Mouse (Mus musculus) monocyte, adult 2 months (primary cell): ENCODE data around the gene Zfp874a.
"Not testable (repeated sequence)": the region's sequence is repeated elsewhere in the genome, so short reads cannot be mapped to it uniquely, and the experiment has no call there.

Experiments used
- DNase-seq, 2 experiments: peaks; one replicate each; pipeline ENCODE4 v3.0.0; 2022; ENCODE audit warnings: low spot score in 2 of 2, low read depth in 1 of 2

Gene Zfp874a

DNA sequence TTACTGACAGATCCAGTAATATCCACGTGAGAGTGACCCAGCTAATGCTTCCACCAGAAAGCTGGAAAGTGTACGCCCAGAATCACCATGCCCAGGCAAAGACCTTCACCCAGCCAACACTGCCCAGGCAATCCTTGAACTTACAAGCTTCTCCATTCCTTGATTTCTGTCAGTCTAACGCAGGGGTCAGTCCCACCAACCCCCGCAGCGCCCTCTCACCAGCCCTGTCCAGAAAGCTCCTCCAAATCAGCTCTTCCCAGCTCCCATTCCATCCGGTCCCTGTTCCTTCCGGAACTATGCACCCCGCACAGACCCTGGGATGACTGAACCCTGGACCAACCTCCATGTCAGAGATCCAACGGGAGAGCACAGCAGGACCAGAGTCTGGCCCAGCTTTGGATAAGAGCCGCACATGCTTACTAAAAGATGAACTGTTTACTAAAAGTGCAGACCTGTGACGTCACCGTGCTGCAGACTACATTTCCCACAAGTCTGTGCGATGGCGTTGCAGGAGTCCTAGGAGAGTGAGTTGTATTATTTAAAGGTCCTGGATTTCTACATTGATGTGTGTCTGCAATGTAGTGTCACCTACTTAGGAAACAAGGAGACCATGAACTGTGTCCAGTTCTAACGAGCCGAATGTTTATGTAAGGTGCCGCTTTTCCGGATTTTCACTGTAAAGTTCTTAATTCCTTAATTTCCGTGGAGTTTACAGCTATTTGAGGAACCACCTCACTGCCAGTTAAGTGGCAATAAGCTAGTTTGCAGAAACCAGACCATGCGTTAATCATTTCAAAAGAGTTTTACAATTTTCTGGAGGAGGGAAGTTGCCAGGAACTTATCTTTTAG, at the start of gene Zfp874a:
Gene Zfp874a (minus strand): TSS at position 453 of the 849 bp plus-strand sequence.
- DNase-seq: peak; percentile 33 to 74

DNA sequence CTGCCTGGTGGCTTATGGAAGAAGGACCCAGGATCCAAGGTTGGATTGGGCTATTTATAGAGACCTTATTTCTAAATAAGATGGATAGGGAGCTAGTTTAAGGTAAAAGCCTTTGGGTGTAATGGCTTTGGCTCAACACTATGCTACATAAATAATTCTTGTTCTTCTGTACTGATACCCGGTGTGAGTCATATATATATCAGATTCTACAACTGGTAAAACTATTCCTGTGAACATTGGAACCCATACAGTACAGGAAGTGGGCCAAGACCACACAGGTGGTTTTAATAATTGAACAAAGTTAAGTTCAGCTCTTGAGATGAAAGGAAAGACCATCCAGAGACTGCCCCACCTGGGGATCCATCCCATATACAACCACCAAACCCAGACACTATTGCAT, 49.5 kb upstream of the Zfp874a start:
- no peak for DNase-seq

DNA sequence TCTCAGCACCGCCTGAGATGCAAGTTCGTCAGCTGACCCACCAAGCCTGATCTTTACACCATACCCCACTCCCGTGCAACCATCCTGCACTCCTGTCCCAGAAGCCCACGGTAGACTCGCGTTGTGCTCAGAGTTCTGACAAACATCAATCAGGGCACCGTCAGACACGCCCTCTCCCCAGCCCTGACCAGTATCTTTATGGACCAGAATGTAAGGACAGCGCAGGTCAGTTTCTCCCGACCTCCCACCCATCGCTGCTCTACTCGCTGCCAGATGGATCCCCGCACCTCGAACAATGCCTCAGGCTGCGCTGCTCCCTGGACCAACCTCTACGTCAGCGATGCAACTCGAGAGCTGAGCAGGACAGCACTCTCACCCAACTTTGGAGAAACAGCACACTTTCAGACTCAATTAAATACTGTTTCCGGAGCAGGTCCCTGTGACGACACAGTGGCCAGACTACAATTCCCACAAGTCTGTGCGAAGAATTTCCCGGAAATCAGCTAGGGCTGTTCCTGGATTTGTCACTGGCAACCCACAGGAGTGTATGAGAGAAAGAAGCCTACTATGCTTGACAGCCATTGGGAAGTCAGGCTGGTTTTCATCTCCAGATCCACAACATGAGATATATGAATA, 48.8 kb upstream of the Zfp874a start, which contains the start of gene Zfp58:
Gene Zfp58 (minus strand): TSS at position 472 of the 636 bp plus-strand sequence.
- peak; percentile 34 to 69 for DNase-seq

DNA sequence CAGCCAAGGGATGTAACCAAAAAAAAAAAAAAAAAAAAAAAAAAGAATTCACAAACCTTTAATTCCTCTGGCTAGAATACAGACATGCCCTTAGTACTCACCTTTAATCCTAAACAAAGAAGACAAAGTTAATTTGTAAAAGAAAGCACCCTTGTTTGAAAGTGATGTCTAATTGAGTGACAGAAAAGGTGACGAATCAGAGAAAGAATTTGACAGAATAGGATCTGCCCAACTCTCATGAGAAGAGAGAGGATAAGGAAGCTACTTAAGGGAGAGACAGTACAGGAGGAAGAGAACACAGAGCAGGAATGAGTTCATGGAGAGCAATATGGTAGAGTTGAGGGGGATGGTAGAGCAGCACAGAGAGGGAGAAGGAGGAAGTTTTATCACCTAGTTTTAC, 44.2 kb upstream of the Zfp874a start:
- no peak for DNase-seq

DNA sequence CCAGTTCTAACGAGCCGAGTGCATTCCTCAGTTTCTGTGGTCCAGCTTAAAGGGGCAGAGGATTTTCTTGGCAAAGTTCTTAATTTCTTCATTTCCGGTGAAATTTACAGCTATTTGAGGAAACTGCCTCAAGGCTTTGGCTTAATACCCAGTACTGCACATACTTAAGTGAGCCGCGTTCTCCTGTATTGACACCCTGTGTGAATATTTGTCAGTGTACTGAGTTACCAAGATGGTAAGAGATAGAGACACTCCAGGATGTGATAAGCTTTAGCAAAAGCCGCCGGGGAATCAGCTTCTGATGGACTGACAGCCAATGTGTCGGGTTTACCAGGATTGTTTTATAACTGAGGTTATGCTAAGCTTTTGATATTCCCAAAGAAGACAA, 33.0 kb upstream of the Zfp874a start:
- DNase-seq: no peak

DNA sequence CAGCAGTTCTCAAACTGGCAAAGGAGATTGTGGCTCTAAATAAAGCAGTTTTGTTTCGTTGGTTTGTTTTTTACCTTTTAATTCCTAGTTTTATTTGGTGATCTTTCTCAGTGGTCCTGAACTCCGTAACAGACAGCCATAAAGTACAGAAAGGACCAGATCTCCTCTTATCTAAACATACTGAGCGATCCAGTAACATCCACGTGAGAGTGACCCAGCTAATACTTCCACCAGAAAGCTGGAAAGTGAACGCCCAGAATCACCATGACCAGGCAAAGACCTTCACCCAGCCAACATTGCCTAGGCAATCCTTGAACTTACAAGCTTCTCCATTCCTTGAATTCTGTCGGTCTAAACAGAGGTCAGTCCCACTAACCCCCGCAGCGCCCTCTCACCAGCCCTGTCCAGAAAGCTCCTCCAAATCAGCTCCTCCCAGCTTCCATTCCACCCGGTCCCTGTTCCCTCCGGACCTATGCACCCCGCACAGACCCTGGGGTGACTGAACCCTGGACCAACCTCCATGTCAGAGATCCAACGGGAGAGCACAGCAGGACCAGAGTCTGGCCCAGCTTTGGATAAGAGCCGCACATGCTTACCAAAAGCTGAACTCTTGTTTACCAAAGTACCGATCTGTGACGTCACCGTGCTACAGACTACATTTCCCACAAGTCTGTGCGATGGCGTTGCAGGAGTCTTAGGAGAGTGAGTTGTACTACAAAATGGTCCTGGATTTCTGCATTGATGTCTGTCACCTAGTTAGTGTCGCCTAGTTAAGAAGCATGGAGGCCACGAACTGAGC, 32.4 kb upstream of the Zfp874a start, which contains the start of gene Zfp874b:
Gene Zfp874b (minus strand): TSS at position 634 of the 799 bp plus-strand sequence.
- peak; percentile 40 to 69 for DNase-seq

DNA sequence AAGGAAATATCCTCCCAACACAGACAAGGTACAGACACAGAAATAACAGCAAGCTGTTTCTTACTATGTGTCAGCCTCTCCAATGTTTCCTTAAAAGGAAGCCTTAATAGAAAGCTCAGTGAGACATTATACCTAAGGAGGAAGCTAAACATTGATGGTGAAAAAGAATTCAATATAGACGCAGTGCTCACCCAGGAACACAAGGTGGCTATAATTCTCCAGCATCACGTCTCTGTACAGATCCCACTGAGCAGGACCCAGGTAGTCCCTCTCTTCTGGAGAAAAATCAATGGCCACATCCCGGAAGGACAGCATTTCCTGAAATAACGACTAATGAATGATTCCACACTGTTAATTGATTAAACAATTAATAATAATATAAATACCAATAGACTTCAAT, 30.1 kb upstream of the Zfp874a start:
- DNase-seq: no peak

DNA sequence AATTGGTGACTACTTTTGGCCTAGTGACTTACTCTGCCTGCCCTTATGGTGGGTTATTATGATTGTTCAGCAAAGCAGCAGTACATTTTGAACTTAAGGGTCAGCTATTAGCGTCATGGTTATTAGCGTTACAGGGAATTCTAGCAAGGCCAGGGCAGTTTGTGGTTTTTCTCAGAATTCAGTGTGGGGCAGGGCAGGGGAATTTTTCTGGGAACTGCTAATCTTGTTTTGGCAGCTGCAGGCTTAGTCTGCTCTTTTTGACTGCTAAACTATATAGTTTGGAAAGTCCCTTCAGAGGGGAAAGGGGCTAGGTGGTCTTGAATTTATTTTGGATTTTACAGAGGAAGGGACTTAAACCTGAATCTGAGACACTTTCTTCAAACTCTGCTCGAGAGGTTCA, 17.9 kb upstream of the Zfp874a start:
- no peak for DNase-seq

DNA sequence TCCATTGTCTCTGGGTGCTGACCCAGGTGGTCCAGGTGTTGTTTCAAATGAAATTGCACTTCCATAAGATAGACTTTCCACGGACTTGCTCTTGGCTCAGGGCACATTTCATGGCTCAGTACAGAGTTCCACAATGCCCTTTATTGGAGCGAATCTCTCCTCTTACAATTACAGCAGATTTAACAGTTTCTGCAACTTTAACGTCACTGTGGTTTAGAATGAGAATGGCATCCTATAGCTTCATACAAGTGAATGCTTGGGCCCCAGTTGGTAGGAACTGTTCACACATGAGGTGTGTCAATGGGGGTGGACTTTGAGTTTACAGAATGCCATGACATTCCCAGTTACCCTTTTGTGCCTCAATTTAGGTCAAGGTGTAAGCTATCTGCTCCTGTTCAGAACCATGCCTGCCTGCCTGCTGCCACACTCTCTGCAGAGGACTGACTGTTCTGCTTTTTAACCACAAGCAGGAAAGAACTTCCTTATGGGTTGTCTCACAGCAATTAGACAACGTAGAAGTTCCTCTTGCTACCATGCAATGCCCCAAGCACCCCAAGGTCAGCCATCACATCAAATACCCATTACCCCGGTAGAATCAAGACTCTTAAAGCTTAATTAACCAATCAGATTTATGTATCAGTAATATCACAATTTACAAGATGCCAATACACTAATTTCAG, 12.2 kb upstream of the Zfp874a start:
- DNase-seq: peak in 1 of 2 experiments; percentile 5

DNA sequence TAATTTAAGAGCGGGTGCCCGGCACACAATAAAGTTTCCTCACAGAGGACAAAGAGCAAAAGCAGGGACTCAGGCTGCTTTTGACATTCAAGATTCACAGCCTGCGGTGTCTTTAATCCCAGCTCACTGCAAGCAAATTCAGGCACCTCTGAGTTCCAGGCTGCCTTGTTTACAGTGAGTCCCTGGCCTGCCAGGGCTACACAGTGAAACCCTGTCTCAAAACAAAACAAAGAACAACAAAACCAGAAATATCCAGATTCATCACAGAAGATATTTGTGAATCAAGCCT, 541 bp upstream of the Zfp874a start:
- DNase-seq: no peak

DNA sequence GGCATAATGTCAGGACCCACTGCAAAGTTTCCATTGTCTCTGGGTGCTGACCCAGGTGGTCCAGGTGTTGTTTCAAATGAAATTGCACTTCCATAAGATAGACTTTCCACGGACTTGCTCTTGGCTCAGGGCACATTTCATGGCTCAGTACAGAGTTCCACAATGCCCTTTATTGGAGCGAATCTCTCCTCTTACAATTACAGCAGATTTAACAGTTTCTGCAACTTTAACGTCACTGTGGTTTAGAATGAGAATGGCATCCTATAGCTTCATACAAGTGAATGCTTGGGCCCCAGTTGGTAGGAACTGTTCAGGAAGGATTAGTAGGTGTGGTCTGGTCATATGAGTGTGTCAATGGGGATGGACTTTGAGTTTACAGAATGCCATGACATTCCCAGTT, 14.3 kb downstream of the Zfp874a start:
- DNase-seq: not testable (repeated sequence)

DNA sequence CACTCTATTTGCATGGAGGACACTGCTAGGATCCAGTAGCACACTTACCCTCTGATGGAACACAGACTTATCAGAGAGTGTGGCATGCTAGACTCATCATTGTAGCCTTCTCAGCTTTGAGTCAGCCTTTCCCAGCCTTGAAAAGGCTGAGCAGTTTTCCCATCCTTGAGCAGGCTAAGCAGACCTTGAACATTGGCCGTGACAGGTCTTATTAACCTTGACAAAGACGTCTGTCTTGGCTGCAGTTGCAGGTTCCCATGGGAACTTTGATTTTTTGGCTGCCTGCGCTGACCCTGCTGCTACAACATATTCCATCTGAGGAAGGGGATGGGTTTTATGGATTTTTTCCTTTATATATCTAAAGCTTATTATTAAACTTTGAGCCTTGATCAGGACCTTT, 23.3 kb downstream of the Zfp874a start:
- no peak for DNase-seq

DNA sequence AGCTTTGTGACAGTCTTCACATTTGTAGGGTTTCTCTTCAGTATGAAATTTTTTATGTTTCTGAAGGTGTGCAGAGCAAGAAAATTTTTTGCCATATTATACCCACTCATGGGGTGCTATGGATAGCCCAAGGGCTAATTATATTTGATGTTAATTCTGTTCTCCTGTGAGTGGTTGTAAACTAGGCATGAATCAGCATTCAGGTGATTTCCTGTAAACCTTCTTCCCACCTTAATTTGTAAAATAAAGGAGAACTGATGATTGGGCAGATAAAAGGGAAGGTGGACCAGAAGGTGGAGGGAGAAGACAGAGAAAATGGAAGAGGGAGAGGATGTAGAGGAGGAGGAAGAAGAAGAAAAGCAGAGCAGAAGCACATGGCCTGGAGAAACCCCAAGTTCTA, 25.7 kb downstream of the Zfp874a start:
- DNase-seq: not testable (repeated sequence)

DNA sequence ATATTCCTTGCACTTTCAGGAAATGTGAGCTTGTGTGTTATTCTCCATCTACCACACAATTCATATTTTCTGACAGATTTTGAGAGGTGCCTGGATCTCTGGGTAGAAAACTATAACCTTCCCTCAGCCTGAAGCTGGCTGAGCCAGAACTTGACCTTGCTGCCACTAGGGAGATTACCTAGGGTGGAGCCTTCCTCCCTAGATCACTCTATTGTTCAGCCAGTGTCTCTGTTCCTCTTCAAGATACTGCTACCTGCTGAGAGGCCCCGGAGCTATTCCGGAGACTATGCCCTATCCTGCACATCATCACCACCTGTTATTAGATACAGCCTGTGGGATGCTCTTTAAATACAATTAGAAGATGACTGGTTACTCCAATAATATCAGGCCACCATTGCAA, 28.9 kb downstream of the Zfp874a start:
- DNase-seq: not testable (repeated sequence)

DNA sequence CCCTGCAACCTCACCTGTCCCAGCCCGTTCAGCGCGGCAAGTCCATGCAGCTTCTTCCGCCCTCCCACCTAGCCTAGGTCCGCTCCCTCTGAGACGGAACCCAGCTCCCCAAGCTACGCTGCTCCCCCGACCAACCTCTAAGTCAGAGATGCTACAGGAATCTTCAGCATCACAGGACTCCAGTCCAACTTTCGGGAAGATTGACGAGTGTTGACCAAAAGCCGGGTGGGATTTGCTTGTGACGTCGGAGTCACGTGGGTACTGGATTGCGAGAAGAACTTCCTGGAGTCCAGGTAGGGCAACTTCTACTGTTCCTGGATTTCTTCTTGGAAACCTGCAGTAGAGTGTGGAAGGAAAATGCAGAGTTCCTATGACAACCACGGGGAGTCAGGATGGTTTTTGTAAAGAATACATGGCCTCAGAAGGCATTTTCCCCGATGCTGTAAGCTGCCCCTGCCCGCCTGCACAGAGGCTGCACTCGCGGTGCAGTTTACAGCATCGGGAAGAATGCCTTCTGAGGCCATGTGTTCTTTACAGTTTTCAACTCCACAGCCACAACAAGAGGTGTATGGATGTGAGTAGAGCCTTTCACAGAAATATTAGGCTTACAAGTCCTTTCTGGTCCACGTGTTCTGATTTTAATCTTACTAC, 30.1 kb downstream of the Zfp874a start, which contains the start of gene Zfp459:
Gene Zfp459 (minus strand): TSS at position 212 of the 651 bp plus-strand sequence.
- DNase-seq: no peak

DNA sequence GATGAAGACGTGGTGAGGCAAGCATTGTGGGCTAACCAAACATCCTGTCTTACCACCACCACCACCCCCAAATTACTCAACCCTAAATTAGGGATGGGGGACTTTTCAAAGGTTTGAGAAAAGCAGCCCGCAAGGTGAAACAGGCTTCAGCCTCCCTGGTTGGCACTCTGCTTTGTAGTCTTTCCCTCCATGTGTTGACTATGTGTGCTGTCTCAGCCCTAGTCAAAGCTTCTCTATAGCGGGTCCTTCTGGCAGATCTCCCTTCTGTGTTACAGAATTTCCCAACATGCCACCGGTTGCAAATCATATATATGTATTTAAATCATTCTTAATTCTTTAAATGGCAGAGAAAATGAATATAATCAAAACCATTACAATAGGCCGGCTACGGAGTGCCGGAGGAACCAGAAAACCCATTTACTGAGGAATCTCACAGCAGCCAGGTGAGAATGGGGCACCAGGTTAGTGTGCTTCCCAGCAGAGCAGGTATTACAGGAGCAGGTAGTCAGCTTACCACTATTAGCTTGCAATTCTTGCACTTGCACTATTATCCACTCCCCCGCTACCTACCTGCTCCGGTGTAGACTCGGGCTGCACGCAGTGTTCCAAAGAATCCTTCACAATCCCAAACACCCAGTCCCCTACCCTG, 30.7 kb downstream of the Zfp874a start:
- no peak for DNase-seq

DNA sequence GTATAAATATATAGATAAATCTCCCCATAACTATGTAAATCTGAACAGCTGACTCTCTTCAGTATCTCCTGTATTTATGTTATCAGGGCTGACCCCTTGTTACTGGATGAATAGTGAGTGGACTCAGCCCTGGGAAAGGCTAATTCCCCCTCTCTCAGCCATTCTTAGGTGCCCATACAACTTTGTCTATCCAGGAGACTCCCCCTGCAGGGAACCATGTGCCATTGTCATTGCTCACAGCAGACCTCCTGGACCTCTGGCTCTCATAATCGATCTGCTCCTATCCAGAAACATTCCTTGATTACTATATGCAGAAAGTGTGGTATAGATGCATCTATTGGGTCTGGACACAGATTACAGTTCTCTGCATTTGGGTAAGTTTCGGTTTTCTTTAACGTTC, 34.6 kb downstream of the Zfp874a start:
- no peak for DNase-seq

DNA sequence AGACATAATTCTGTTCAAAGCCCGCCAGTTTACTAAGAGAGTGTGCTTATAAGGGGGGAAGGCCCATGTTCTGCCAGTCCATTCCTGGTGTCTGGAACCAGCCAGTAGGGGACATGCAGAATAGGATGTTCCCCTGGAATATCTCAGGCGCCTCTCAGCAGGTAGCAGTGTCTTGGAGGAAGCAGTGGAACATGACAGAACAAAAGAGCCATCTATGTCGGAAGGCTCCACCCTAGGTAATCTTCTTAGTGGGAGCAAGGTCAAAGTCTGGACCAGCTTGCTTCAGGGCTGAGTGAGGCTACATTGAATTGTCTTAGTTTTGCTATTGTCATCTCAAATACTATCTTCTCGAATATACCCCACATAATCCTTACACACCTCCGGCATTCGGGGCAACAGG, 35.7 kb downstream of the Zfp874a start:
- DNase-seq: no peak

DNA sequence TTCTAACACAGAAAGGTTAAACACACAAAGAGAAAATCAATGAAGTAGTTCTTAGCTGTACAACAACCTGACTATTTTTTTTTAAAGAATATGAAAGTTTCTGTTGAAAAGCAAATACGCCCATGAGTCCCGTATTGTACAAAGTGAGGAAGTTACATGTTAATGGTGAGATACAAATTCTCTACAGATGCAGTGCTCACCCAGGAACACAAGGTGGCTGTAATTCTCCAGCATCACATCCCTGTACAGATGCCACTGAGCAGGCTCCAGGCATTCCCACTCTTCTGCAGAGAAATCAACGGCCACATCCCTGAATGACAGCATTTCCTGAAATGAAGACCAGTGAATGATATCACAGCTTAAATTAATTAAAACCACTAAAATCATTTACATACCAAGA, 37.8 kb downstream of the Zfp874a start:
- not testable (repeated sequence) for DNase-seq
